Mouse (Mus musculus) midbrain, embryonic 14.5 days (tissue): ENCODE results near the gene Inpp4b. TPM values are rescaled to one million over a fixed set of nuclear protein-coding genes. Genes with fewer than 3 reads are reported as not detected.

Experiments used
- ATAC-seq: fragments of 200-750 bp; cut with Nextera tagmentation; 2 replicates; pipeline ENCODE4 v1.8.0; 2017; ENCODE audit warnings: moderate number of reproducible peaks, moderate library complexity; ENCODE audit not compliant: low FRiP score, low TSS enrichment
- DNase-seq: peaks from one replicate; pipeline ENCODE4 v3.0.0-alpha.2; 2015
- H3K27ac ChIP-seq: fragments of 300-500 bp; sonication (generic); replicated peaks from 2 replicates; pipeline ENCODE4 v1.5.1; 2014; ENCODE audit warnings: mild to moderate bottlenecking, low read depth, low read length, moderate library complexity
- H3K27me3 ChIP-seq: fragments of 300-500 bp; sonication (generic); 2 replicates; pipeline ENCODE4 v1.6.1; 2014; ENCODE audit warnings: low read length, control low read depth, mixed read lengths; ENCODE audit not compliant: control insufficient read depth, insufficient read depth
- H3K36me3 ChIP-seq: fragments of 300-500 bp; sonication (generic); 2 replicates; pipeline ENCODE4 v1.6.1; 2014; ENCODE audit warnings: low read length, control low read depth; ENCODE audit not compliant: control insufficient read depth, insufficient read depth
- H3K4me1 ChIP-seq: fragments of 300-500 bp; sonication (generic); 2 replicates; pipeline ENCODE4 v1.6.1; 2014; ENCODE audit warnings: mild to moderate bottlenecking, antibody characterized with exemption, low read length, control low read depth; ENCODE audit not compliant: control insufficient read depth, insufficient read depth
- H3K4me2 ChIP-seq: fragments of 300-500 bp; sonication (generic); 2 replicates; pipeline ENCODE4 v1.6.1; 2014; ENCODE audit warnings: mild to moderate bottlenecking, low read length, moderate library complexity
- H3K4me3 ChIP-seq: fragments of 300-500 bp; sonication (generic); replicated peaks from 2 replicates; pipeline ENCODE4 v1.5.1; 2014; ENCODE audit warnings: low read depth, low read length
- H3K9ac ChIP-seq: fragments of 300-500 bp; sonication (generic); replicated peaks from 2 replicates; pipeline ENCODE4 v1.6.1; 2014; ENCODE audit warnings: mild to moderate bottlenecking, low read length, moderate library complexity
- H3K9me3 ChIP-seq: fragments of 300-500 bp; sonication (generic); 2 replicates; pipeline ENCODE4 v1.6.1; 2016; ENCODE audit warnings: low read length, control low read depth, mixed read lengths; ENCODE audit not compliant: control insufficient read depth
- WGBS: fragments of 180-500 bp; shearing (Covaris S2); extraction: QIAGEN DNeasy Blood & Tissue Kit; methylation state at CpG from one replicate; pipeline ENCODE4 v1.1.7; 2014; 5-methylcytosine and 5-hydroxymethylcytosine counted together
- polyA plus RNA-seq: library from polyadenylated mRNA; unstranded; fragments of >200 nt; fragmentation: Nextera tagmentation; extraction: Ambion mirVana; gene quantifications from 2 replicates; pipeline ENCODE4 v1.2.1, GENCODE M21; 2014

Gene Inpp4b
- polyA plus RNA-seq, 1 experiment from 2014 or later: 8.1 TPM

DNA sequence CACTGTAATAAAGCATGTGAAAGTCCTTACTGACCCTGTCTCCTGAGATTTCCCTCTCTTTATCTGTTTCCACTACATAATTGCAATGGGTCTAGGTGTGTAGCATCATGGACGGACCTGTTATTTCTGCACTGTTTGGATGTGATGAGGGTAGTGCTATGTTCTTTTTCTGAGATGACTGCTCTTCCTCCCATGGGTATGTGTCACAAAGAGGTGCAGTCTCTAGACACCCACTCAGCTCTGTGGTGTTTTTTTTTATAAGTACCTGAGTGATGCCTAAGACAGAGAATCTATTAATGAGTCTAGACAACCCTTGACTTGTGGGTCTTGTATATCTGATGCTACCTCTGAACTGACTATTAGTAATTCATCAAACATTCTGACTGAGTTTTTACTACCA, 393.7 kb downstream of the Inpp4b start:
- no peak for ATAC-seq
- Histone ChIP-seq H3K27me3 (no peaks in the 10 kb centered on the region), H3K36me3 (no peaks in the 10 kb centered on the region), H3K9ac (no peak overlapping the region), H3K4me2 (no peak overlapping the region), H3K27ac (no peak overlapping the region), H3K4me1 (no peaks in the 10 kb centered on the region), H3K9me3 (no peaks in the 10 kb centered on the region), H3K4me3 (no peak overlapping the region)
- DNase-seq: no peak
- WGBS: 93% methylated on average over 1 of the region's 1 CpGs

GRCm38 (mm10) chr8:81742588-81742987, 400.2 kb downstream of the Inpp4b start:
- Histone ChIP-seq H3K27me3 (no peaks in the 10 kb centered on the region), H3K4me1 (no peaks in the 10 kb centered on the region), H3K9me3 (no peaks in the 10 kb centered on the region), H3K4me3 (no peak overlapping the region), H3K27ac (no peak overlapping the region), H3K9ac (no peak overlapping the region), H3K36me3 (no peaks in the 10 kb centered on the region), H3K4me2 (no peak overlapping the region)
- DNase-seq (no peak), ATAC-seq (no peak)
- WGBS: 88% methylated on average over 7 of the region's 7 CpGs

DNA sequence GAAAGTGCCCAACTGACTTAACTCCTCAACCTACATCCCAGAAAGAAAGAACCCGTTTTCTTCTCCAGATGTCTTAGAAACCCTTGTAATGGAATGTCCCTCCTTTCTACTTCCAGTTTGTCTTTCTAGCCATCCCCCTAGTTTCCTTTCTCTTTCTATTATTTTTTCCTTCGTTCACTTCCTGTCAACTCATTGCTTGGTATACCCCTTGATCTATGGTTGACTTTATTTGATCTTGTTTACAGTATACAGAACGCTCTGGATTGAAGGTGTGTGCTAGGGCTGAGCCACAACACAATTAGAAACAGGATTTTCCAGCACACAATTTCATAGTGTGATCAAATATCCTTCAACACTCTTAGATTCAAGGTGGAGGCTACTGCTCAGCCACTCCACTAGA, 400.7 kb downstream of the Inpp4b start:
- DNase-seq: no peak
- H3K4me2 ChIP-seq: no peak overlapping the region
- no peak overlapping the region for H3K9ac ChIP-seq
- H3K4me3 ChIP-seq: no peak overlapping the region
- WGBS: 84% methylated on average over 3 of the region's 3 CpGs
- H3K9me3 ChIP-seq: no peaks in the 10 kb centered on the region
- H3K4me1 ChIP-seq: no peaks in the 10 kb centered on the region
- H3K36me3 ChIP-seq: no peaks in the 10 kb centered on the region
- no peaks in the 10 kb centered on the region for H3K27me3 ChIP-seq
- H3K27ac ChIP-seq: no peak overlapping the region
- no peak for ATAC-seq

- H3K4me3 ChIP-seq: no peak overlapping the region
- 65% methylated on average over 1 of the region's 1 CpGs for WGBS
- ATAC-seq (no peak), DNase-seq (no peak)
- H3K27ac ChIP-seq: no peak overlapping the region
- H3K4me1 ChIP-seq: no peaks in the 10 kb centered on the region
- no peaks in the 10 kb centered on the region for H3K27me3 ChIP-seq
- no peak overlapping the region for H3K9ac ChIP-seq
- H3K9me3 ChIP-seq: no peaks in the 10 kb centered on the region
- H3K36me3 ChIP-seq: no peaks in the 10 kb centered on the region
- H3K4me2 ChIP-seq: no peak overlapping the region
These were observed 403.1 kb downstream of the Inpp4b start for GRCm38 (mm10) chr8:81745439-81745838.

GRCm38 (mm10) chr8:81751159-81751558, 408.8 kb downstream of the Inpp4b start:
- Histone ChIP-seq H3K9me3 (no peaks in the 10 kb centered on the region), H3K9ac (no peak overlapping the region), H3K27ac (no peak overlapping the region), H3K4me3 (no peak overlapping the region), H3K27me3 (no peaks in the 10 kb centered on the region), H3K4me1 (no peaks in the 10 kb centered on the region), H3K36me3 (no peaks in the 10 kb centered on the region), H3K4me2 (no peak overlapping the region)
- 67% methylated on average over 1 of the region's 1 CpGs for WGBS
- DNase-seq (no peak), ATAC-seq (no peak)

DNA sequence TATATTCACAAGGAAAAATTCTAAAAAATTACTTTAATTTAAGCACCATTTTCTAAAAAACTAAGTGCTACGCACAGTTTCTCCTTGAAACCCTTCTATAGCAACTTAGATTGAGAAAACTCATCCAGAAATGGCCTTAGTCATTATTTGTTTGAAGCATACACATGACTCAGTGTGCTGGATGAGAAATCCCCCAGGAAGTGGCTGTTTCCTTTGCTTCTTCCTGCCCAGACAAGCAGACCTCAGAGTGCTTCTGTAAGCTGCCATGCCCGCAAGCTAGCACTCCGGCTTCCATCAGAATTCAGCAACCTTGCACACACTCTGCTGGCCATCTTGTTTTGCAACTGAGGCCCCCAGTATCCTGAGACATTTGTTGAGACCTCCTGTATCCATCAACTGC, 414.3 kb downstream of the Inpp4b start:
- no peak for ATAC-seq
- 98% methylated on average over 3 of the region's 3 CpGs for WGBS
- no peak for DNase-seq

DNA sequence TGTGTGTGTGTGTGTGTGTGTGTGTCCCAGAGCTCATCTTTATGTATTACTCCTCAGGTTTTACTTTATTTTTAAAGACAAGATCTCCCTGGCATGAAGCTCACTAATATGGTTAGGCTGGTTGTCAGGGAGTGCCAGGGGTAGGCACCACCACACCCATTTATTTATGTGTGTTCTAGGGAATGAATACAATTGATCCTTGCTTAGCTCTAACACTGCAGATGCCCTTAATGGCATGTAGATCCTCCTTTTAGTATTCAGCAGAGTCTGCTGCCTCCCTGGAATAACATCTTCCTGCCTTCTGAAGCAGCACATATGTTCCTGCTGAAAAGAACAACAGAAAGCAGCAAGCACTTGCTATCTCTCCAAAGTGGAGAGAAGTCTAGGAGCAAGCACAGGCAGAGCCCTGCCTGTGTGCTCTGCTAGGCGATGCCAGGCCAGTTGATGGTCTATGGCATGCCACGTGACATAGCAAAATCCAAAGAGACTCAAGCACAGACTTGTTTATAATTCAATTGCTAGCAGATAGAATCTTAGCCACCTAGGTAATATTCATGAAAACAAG, 415.3 kb downstream of the Inpp4b start:
- H3K4me2 ChIP-seq: no peak overlapping the region
- DNase-seq: no peak
- 0 out of 2 replicates have a peak, but pooled peaks have one; percentile 24 for ATAC-seq
- no peak overlapping the region for H3K4me3 ChIP-seq
- no peaks in the 10 kb centered on the region for H3K4me1 ChIP-seq
- H3K36me3 ChIP-seq: no peaks in the 10 kb centered on the region
- 88% methylated on average over 2 of the region's 2 CpGs for WGBS
- H3K27ac ChIP-seq: no peak overlapping the region
- no peak overlapping the region for H3K9ac ChIP-seq
- no peaks in the 10 kb centered on the region for H3K9me3 ChIP-seq
- H3K27me3 ChIP-seq: no peaks in the 10 kb centered on the region

More for the DNA sequence above, 414.3 kb downstream of the Inpp4b start:
- no peaks in the 10 kb centered on the region for H3K4me1 ChIP-seq
- H3K27me3 ChIP-seq: no peaks in the 10 kb centered on the region
- H3K9ac ChIP-seq: no peak overlapping the region
- H3K9me3 ChIP-seq: no peaks in the 10 kb centered on the region
- no peaks in the 10 kb centered on the region for H3K36me3 ChIP-seq
- no peak overlapping the region for H3K4me2 ChIP-seq
- no peak overlapping the region for H3K4me3 ChIP-seq
- no peak overlapping the region for H3K27ac ChIP-seq

- Histone ChIP-seq H3K9ac (no peak overlapping the region), H3K36me3 (no peaks in the 10 kb centered on the region), H3K27ac (no peak overlapping the region), H3K9me3 (no peaks in the 10 kb centered on the region), H3K27me3 (no peaks in the 10 kb centered on the region), H3K4me2 (no peak overlapping the region), H3K4me1 (no peaks in the 10 kb centered on the region), H3K4me3 (no peak overlapping the region)
- WGBS: 85% methylated on average over 4 of the region's 4 CpGs
- no peak for ATAC-seq
- DNase-seq: no peak
These were observed 419.1 kb downstream of the Inpp4b start for GRCm38 (mm10) chr8:81761466-81761865.

GRCm38 (mm10) chr8:81766033-81766432, 423.7 kb downstream of the Inpp4b start:
- Histone ChIP-seq H3K9ac (no peak overlapping the region), H3K4me3 (no peak overlapping the region), H3K4me2 (no peak overlapping the region), H3K27ac (no peak overlapping the region), H3K27me3 (no peaks in the 10 kb centered on the region), H3K36me3 (no peaks in the 10 kb centered on the region), H3K9me3 (no peaks in the 10 kb centered on the region), H3K4me1 (peaks cover 6% of the 10 kb centered on the region; the same call in 1 of the 2 replicates)
- WGBS: 82% methylated on average over 5 of the region's 5 CpGs
- ATAC-seq: no peak
- no peak for DNase-seq
